Mouse (Mus musculus) gastrocnemius, postnatal 36 days (tissue): Measurements from ENCODE around the gene BC117090. TPM values are rescaled to one million over a fixed set of nuclear protein-coding genes. Genes with fewer than 3 reads are reported as not detected.
"Not testable (repeated sequence)": the region's sequence is repeated elsewhere in the genome, so short reads cannot be mapped to it uniquely, and the experiment has no call there.

ENCODE experiments used
- DNase-seq, 2 experiments: peaks; one replicate each; pipeline ENCODE4 v3.0.0; 2022
- intact Hi-C: fragments of 180-260 bp; cut with DNase I; formaldehyde crosslinking; loops from one replicate; pipeline ENCODE4 v1.15.1; 2025
- long read RNA-seq, 2 experiments: library from polyadenylated mRNA; stranded (forward); transcript quantifications; one replicate each; pipeline ENCODE4 v2.0.0; 2021
- total RNA-seq, 2 experiments: library from RNA; stranded (reverse); gene quantifications; 2 replicates each; pipeline ENCODE4 v1.2.3; 2021

BC117090 gene
- not detected for total RNA-seq
- long read RNA-seq, experiment 1, result 0 reads
- long read RNA-seq, experiment 2, result 0 reads

GRCm38 (mm10) chr16:36334232-36334631 is at the start of gene BC117090:
Gene BC117090, minus strand, starts transcription at chr16:36334332.
- DNase-seq, result no peak
- intact Hi-C loops, result no loop called here

GRCm38 (mm10) chr16:36367648-36368047 is 33.5 kb upstream of the BC117090 start, which contains the start of gene BC100530:
Gene BC100530, minus strand, starts transcription at chr16:36367748.
- intact Hi-C loops, DNase-seq: not testable (repeated sequence)

GRCm38 (mm10) chr16:36337171-36337570 is 3.0 kb upstream of the BC117090 start:
- DNase-seq, result no peak
- intact Hi-C loops, result no loop called here

- intact Hi-C loops, result no loop called here
- DNase-seq, result no peak
Measured at GRCm38 (mm10) chr16:36319286-36319685, 14.8 kb downstream of the BC117090 start.

GRCm38 (mm10) chr16:36316111-36316510 is 18.0 kb downstream of the BC117090 start:
- DNase-seq, intact Hi-C loops: not testable (repeated sequence)

- no peak for DNase-seq
Measured at GRCm38 (mm10) chr16:36307631-36308030, 26.5 kb downstream of the BC117090 start.

GRCm38 (mm10) chr16:36289140-36289539 is 45.0 kb downstream of the BC117090 start:
- intact Hi-C loops, result no loop called here

More at GRCm38 (mm10) chr16:36307631-36308030, 26.5 kb downstream of the BC117090 start:
- intact Hi-C loops, result no loop called here

GRCm38 (mm10) chr16:36276796-36277195 is 57.3 kb downstream of the BC117090 start, which contains the start of gene Stfa1:
Gene Stfa1, plus strand, starts transcription at chr16:36276951.
- intact Hi-C loops, result not testable (repeated sequence)

More at GRCm38 (mm10) chr16:36289140-36289539, 45.0 kb downstream of the BC117090 start:
- no peak for DNase-seq

More at GRCm38 (mm10) chr16:36276796-36277195, 57.3 kb downstream of the BC117090 start, which contains the start of gene Stfa1:
- DNase-seq, result not testable (repeated sequence)

Other genes with a start within 250 kb of the BC117090 start
- not detected for gene Csta1, start 203.1 kb downstream of the BC117090 start, total RNA-seq
- gene Stfa2l1, start 177.5 kb downstream of the BC117090 start, total RNA-seq, result not detected
- not detected for gene Gm5483, start 150.1 kb downstream of the BC117090 start, total RNA-seq
- not detected for gene Gm5416, start 123.9 kb downstream of the BC117090 start, total RNA-seq
- not detected for gene 2010005H15Rik, start 112.9 kb downstream of the BC117090 start, total RNA-seq
- not detected for gene Stfa1, start 57.4 kb downstream of the BC117090 start, total RNA-seq
- gene BC100530, start 33.4 kb upstream of the BC117090 start, total RNA-seq, result not detected
- not detected for gene Stfa2, start 74.1 kb upstream of the BC117090 start, total RNA-seq
- not detected for gene Stfa3, start 121.1 kb upstream of the BC117090 start, total RNA-seq
- gene Casr, start 227.8 kb upstream of the BC117090 start, total RNA-seq, result 1 to 10 TPM in 1 of 2 experiments, under 1 TPM in 1; 0.74 to 1.3 TPM